Mouse (Mus musculus) gonadal fat pad, adult 2 months (tissue): ENCODE data around the gene Ly6g5c. TPM values are rescaled to one million over a fixed set of nuclear protein-coding genes. Genes with fewer than 3 reads are reported as not detected.

Experiments used
- DNase-seq: peaks from one replicate; pipeline ENCODE4 v3.0.0-alpha.2; 2012; ENCODE audit warnings: low read depth
- polyA plus RNA-seq: library from polyadenylated mRNA; depleted of rRNA; stranded (reverse); fragments of >200 nt; gene quantifications from 2 replicates; pipeline ENCODE4 v1.2.3, GENCODE M21; 2012; rRNA removed

The Ly6g5c gene
- polyA plus RNA-seq, 1 experiment = 2,220 TPM

DNA sequence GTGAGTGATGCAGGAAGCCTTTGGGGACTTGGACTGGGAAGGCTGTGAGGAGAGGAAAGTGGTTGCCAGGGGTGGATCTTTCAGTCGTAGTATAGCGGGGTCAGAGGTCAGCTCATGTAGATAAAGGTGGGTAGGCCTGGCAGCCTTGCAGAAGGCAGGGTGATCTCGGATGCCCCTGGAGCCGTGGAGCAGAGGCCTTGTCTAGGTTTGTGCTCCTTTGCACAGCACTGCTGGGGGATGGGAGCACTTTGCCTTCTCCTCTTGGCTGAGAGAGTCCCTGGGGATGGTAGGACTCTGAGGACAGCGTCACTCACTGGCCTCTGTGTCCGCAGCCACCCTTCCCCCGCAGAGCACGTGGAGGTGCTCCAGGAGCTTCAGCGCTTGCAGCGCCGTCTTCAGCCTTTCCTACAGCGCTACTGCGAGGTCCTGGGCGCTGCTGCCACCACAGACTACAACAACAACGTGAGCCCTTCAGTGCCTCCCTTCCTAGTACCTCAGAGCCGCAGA is 32.5 kb downstream of the Ly6g5c start:
- DNase-seq = no peak

DNA sequence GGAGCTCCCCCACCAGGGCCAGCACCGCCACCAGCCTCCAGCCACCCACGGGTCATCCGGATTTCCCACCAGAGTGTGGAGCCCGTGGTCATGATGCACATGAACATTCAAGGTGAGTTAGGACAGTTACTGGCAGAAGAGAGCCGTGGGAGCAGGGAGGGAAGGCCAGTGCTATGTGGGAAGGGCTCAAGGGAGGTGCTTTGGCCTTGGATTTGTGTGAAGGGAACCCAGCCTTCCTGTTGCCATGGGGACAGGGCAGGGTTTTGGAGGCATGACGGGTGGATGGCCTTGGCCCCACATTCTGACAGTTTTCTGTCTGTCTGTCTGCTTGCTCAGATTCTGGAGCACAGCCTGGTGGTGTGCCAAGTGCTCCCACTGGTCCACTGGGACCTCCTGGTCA is 33.9 kb downstream of the Ly6g5c start:
- no peak for DNase-seq

DNA sequence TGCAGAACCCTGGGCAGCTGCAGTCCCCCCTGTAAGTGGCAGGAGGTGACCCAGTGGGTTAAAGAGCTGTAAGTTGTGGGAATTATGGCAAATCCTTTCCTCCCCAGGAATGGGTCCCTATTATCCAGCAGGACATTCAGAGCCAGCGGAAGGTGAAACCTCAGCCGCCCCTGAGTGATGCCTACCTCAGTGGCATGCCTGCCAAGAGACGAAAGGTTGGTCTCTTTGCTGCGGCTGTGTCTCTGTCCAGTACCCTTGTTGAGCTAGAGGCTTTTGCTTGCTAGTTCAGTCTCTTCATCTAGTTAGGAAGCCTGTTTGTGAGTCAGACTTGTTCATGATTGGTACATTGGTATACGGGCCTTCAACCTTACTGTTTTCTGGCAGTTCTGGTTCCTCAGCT is 38.1 kb downstream of the Ly6g5c start:
- no peak for DNase-seq

DNA sequence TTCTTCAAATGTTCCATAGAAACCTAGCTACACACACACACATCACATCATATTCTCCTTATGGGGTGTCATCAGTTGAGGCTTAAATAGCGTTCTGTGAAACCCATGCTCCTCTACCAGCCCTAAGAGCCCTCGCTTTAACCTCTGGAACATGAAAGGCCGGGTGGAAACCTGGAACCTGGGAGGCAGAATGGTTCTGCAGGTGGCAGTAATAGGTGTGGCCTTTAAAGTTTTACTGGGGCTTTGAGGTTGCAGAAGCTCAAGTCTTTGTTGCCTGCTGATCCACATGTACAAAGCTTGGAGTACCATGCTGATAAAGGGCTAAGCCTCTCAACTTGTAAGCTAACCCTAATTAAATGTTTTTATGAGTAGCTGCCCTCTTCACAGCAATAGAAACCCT is 39.3 kb downstream of the Ly6g5c start:
- DNase-seq = no peak

DNA sequence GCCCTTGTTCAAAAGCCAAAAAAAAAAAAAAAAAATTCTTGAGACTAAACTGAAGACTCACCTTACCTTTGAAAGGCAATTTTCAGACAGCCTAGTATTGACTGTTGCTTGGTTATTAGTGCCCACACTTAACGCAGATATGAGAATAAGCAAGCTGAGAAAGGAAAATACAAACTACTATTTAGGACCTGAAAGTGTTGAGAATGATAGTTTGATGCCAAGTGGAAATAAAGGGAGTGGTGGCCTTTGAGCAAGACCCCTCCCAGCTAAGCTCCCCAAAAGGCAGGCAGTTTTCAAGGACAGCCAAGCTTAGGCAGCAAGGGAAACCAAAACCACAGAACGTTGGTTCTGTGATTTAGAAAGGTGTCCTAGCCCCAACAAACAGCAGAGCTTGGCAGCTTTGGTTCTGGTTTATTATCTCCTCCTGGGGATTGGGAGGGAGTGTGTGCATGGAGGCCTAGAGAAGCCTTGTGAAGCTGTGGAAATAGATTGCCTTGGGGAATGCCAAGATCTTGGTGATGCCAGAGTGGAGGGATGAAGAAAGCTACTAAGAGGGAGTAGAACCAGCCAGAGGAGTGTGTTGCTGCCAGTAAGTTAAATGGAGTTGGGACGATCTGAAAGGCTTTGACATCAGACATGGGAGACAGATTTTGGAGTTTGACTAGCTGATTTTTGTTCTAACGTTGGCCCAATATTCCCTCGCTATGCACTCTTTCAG is 40.0 kb downstream of the Ly6g5c start:
- no peak for DNase-seq

DNA sequence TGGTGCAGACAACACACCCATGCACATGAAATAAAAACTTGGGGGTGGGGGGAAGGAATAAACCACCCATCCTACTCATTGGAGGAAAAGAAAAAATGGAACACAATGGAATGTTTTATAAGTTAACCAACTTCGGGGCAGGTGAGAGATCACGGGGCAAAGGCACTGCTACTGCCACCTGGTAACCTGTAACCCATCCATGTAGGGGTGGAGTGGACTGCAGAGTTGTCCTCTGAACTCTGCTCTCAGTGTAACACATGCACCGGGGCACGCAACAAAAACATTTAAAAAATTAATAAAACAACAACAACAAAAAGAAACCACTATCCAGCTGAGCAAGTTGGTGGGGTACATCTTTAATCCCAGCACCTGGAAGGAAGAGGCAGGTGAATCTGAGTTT is 44.0 kb downstream of the Ly6g5c start:
- no peak for DNase-seq

DNA sequence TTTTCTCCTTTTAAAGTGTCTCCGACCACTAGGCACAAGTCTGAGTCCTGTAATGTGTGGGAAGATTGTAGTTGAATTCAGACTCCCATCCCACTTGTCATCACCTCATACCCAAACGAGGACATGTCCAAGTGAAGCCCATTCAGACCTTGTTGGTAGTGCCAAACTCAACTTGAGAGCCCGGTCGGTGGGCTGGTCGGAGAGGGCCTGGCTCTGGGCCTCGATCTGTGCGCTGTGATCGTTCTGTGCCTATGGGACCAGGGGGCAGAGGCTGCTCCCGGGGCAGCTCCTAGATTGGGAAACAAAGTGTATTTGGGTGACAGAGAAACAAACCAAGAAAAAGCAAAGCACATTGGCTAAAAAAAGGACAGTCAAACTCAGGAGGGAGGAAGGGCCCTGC is 45.0 kb downstream of the Ly6g5c start:
- no peak for DNase-seq

DNA sequence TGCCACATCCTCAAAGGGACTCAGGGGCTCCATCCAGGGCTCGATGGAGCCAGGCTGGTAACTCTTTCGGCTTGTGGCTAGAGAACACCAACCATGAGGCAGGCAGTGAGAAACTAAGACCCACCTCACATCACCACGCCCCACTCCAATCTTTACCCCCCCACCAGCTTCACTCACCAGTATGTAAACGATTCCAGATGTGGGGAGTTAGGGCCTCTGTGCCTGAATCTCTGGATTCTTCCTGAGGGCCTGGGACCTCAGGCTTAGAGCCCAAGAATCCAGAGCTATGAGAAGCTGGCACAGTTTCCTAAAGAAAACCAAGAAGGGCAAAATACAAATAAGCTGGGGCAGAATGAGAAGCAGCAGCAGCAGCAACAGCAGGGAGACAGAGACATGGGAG is 45.9 kb downstream of the Ly6g5c start:
- DNase-seq = no peak

DNA sequence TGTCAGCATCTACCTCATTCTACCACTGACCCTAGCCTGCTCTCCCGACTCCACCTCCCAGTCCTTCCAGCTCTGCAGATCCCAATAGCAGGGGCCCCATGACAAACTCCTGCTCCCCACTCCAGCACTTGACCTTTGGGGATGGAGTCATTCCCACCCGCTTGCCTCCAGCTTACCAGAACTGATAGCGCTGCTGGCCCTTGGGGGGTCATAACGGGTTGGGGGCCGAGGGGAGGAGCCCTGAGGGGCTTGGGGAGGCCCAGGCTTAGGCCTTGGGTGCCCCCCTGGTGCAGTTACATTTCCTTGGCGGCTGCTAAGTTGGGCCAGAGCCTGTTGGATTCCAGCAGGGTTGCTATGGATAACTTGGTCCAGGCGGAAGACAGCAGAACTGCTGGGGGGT is 46.5 kb downstream of the Ly6g5c start:
- no peak for DNase-seq

DNA sequence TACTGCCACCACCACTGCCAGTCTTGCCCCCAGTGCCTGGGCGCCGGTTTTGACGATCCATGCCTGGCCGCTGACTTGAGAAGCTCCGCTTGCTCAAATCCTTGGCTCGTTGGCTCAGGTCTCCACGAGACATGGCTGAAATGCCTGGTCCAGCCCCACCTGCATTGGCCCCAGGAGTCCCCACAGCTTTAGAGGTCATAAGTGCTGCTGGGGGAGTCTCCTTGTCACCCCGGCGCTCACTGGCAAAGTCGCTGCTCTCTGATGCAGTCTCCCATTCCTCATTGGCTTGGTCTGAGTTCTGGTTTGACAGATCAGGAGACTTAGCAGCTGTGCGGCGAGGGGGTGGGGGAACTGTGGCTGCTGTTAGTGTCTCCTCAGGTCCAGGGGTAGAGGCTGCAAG is 47.4 kb downstream of the Ly6g5c start:
- DNase-seq = no peak

DNA sequence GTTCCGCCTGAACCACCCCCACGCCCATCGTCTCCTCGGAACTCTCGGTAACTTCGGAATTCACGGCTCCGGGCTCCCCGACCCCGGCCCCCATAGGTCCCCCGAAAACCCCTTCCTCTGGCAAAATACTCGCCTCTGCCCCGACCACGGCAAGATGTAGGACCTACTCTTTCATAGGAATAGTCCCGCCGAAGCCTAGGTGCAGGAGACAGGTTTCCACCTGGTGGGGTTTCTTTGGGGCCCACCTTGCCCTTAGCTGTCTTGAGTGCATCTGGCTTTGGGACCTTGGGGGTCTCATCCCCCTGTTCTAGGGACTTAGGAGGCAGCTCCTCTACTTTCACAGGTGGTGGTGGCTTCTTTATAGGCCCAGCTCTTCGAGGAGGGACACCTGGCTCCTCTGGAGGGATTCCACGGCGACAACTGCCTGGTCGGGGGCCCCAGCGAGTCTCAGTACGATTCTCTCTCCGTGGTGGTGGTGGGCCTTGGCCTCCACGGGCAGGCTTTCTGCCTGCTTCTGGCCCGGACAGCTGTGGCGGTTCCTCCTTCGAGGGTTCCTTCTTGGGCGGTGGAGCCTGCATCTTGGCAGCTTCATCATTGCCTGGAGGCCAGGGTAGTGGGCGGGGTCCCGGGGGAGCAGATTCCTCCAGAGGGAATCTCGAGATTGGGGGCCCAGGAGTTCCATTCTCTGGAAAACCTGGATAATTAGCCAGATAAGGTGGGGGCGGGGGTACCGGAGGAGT is 48.6 kb downstream of the Ly6g5c start:
- no peak for DNase-seq

DNA sequence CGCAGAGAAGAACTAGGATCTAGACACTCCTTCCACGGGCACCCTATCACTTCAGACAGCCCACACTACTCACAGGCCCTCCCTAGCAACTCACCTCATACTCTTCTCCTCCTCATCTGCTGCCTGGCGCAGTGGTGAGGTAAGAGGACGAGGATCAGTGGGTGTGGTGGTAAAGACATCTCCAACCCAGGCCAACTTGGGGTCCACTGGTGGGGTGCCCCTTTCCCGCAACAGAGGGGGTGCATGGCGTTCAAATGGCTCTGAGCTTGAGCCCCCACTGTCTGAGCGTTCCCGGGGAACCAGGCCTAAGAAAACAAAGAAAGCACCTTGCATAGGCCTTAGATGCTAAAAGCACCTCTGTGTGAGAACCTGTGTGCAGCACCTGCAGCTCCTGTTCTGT is 49.2 kb downstream of the Ly6g5c start:
- no peak for DNase-seq

DNA sequence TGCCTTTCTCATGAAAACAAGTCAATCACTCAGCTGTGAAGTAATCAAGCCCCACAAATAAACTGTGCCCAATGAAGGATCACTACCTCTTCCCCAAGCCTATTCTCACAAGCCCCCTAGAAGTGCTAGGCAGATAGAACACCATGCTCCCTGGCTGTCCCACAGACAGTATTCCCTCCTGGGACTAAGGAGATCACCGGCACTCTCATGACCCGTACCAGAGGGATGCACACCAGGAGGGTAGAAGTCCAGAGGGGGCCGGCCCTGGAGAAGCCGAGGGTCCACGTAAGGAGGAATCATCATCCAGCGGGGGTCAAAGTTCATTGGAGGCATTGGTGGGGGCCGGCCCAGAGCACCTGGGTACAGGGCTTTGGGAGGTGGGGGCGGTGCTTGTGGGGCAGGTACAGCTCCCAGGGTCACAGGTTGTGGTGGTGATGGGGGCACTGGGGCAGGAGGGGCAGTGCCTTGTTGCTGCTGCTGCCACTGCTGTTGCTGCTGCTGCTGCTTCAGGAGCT is 49.6 kb downstream of the Ly6g5c start:
- no peak for DNase-seq

DNA sequence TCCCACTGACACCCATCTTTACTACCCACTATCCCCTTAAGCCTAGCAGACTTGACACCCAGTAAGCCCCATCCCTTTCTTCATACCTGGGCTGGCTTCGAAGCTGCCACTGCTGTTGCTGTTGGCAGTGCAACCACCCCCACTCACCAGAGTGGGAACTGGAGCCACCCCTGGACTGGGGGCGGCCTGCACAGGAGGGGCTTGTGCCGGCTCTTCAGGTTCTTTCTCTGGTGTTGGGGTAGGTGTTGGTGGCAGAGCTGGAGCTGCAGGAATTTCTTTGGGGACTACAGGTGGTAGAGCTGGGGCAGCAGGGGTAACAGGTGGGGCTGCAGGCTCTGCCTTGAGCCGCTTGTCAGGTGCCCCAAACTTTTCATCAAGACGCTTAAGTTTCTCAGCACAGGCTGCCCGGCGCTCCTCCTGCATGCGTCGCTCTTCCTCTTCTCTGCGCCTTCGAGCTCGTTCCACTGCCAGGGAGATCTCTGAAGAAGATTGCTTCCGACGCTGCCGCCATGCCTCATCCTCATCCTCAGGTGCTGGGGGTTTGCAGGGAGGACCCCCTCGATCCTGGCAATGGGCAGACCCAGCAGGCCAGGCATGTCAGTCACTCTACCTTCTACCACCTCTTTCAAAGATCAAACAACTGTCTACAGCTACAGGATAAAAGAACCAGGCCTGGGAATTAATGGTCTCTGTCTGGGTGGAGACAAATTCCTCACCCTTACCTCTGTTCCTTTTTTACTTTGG is 50.9 kb downstream of the Ly6g5c start:
- no peak for DNase-seq

DNA sequence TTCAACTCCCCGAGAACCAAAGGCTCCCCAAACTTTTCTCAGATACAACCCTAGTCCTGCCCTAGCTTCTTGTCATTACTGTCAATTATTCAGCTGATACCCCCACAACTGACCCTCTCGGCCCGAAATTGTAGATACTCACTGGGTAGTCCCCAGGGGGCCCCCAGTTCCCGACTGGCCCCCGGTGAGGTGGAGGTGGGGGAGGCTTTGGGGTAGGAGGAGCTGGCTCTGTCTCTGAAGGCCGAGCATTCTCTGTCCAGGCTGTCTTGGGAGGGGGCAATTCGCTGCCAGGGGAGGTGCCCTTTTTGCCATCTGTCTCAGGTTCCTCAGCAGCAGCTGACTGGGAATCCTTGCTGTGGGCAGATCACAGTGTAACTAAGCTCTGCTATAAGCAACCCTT is 51.6 kb downstream of the Ly6g5c start:
- DNase-seq = no peak

DNA sequence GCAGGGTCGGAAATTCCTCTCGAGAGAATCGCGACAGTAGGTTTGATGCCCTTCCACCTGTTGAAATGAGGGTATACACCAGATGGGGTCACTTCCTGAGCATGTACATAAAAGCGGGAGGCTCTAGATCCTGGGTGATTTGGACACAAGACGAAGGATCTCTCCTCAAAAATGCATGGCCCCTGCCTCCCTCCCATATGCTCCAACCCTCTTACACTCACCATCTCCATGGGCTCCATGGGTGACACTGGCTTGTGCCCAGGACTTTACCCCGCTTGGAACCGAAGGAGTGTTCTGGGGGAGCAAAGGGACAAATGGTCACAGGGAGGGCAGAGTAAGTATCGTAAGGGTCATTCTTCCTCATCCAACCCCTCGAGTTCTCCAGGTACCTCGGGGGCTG is 53.3 kb downstream of the Ly6g5c start:
- DNase-seq = no peak

Other genes with a start within 250 kb of the Ly6g5c start
- 70.2 and 140 TPM in 2 replicates for gene Cfb, start 245.8 kb upstream of the Ly6g5c start, polyA plus RNA-seq
- 14.5 and 14.8 TPM in 2 replicates for gene Zbtb12, start 228.8 kb upstream of the Ly6g5c start, polyA plus RNA-seq
- gene Gm20547, start 226.2 kb upstream of the Ly6g5c start, polyA plus RNA-seq = not detected in 2 replicates
- 54.9 and 69.0 TPM in 2 replicates for gene C2, start 210.0 kb upstream of the Ly6g5c start, polyA plus RNA-seq
- gene Ehmt2, start 209.8 kb upstream of the Ly6g5c start, polyA plus RNA-seq = 230 TPM in 2 replicates
- gene Slc44a4, start 193.8 kb upstream of the Ly6g5c start, polyA plus RNA-seq = 48.4 and 50.0 TPM in 2 replicates
- gene Neu1, start 177.0 kb upstream of the Ly6g5c start, polyA plus RNA-seq = 113 and 155 TPM in 2 replicates
- 58.3 and 104 TPM in 2 replicates for gene Hspa1b, start 149.0 kb upstream of the Ly6g5c start, polyA plus RNA-seq
- gene Gm20481, start 138.4 kb upstream of the Ly6g5c start, polyA plus RNA-seq = 0.24 TPM in 1 of 2 replicates, not detected in the other
- gene Hspa1a, start 136.1 kb upstream of the Ly6g5c start, polyA plus RNA-seq = 37.0 and 50.4 TPM in 2 replicates
- gene Hspa1l, start 135.6 kb upstream of the Ly6g5c start, polyA plus RNA-seq = 2.4 and 4.4 TPM in 2 replicates
- 36.8 and 54.6 TPM in 2 replicates for gene Lsm2, start 126.4 kb upstream of the Ly6g5c start, polyA plus RNA-seq
- 127 and 175 TPM in 2 replicates for gene Vars, start 107.3 kb upstream of the Ly6g5c start, polyA plus RNA-seq
- gene Vwa7, start 91.7 kb upstream of the Ly6g5c start, polyA plus RNA-seq = 1.2 and 1.3 TPM in 2 replicates
- 3.0 and 3.4 TPM in 2 replicates for gene Sapcd1, start 80.3 kb upstream of the Ly6g5c start, polyA plus RNA-seq
- gene Msh5, start 61.5 kb upstream of the Ly6g5c start, polyA plus RNA-seq = 4.7 and 5.2 TPM in 2 replicates
- gene Clic1, start 58.3 kb upstream of the Ly6g5c start, polyA plus RNA-seq = 129 and 133 TPM in 2 replicates
- gene Ddah2, start 49.2 kb upstream of the Ly6g5c start, polyA plus RNA-seq = 54.7 and 62.7 TPM in 2 replicates
- gene Ly6g6c, start 42.9 kb upstream of the Ly6g5c start, polyA plus RNA-seq = 0.61 and 0.66 TPM in 2 replicates
- 1.5 and 3.3 TPM in 2 replicates for gene Mpig6b, start 42.1 kb upstream of the Ly6g5c start, polyA plus RNA-seq
- gene Ly6g6e, start 31.4 kb upstream of the Ly6g5c start, polyA plus RNA-seq = 19.1 and 23.4 TPM in 2 replicates
- gene Ly6g6d, start 30.2 kb upstream of the Ly6g5c start, polyA plus RNA-seq = 15.7 and 17.2 TPM in 2 replicates
- gene Ly6g6f, start 22.7 kb upstream of the Ly6g5c start, polyA plus RNA-seq = 0.09 TPM in 1 of 2 replicates, not detected in the other
- gene Abhd16a, start 19.0 kb upstream of the Ly6g5c start, polyA plus RNA-seq = 211 and 233 TPM in 2 replicates
- gene Ly6g5b, start 7.1 kb downstream of the Ly6g5c start, polyA plus RNA-seq = 1,986 and 2,407 TPM in 2 replicates
- gene Gpank1, start 13.2 kb downstream of the Ly6g5c start, polyA plus RNA-seq = 9.4 and 10.1 TPM in 2 replicates
- gene Csnk2b, start 13.8 kb downstream of the Ly6g5c start, polyA plus RNA-seq = 397 and 504 TPM in 2 replicates
- 6.4 and 7.7 TPM in 2 replicates for gene D17H6S53E, start 18.1 kb downstream of the Ly6g5c start, polyA plus RNA-seq
- gene Apom, start 23.8 kb downstream of the Ly6g5c start, polyA plus RNA-seq = 0.11 and 0.49 TPM in 2 replicates
- 170 and 187 TPM in 2 replicates for gene Bag6, start 26.9 kb downstream of the Ly6g5c start, polyA plus RNA-seq
- gene Prrc2a, start 56.6 kb downstream of the Ly6g5c start, polyA plus RNA-seq = 218 and 257 TPM in 2 replicates
- gene Aif1, start 67.8 kb downstream of the Ly6g5c start, polyA plus RNA-seq = 2.5 and 3.4 TPM in 2 replicates
- gene Lst1, start 80.2 kb downstream of the Ly6g5c start, polyA plus RNA-seq = 15.3 and 20.2 TPM in 2 replicates
- 2.7 and 3.2 TPM in 2 replicates for gene Ltb, start 86.2 kb downstream of the Ly6g5c start, polyA plus RNA-seq
- 0.82 and 1.3 TPM in 2 replicates for gene Tnf, start 93.7 kb downstream of the Ly6g5c start, polyA plus RNA-seq
- 0.28 TPM in 2 replicates for gene Lta, start 97.1 kb downstream of the Ly6g5c start, polyA plus RNA-seq
- 1.2 and 3.1 TPM in 2 replicates for gene Gm16181, start 112.6 kb downstream of the Ly6g5c start, polyA plus RNA-seq
- 20.9 and 22.5 TPM in 2 replicates for gene Atp6v1g2, start 125.4 kb downstream of the Ly6g5c start, polyA plus RNA-seq
- gene Nfkbil1, start 127.5 kb downstream of the Ly6g5c start, polyA plus RNA-seq = 15.7 and 19.9 TPM in 2 replicates
- 310 and 321 TPM in 2 replicates for gene Ddx39b, start 133.5 kb downstream of the Ly6g5c start, polyA plus RNA-seq
- 753 and 887 TPM in 2 replicates for gene H2-D1, start 154.5 kb downstream of the Ly6g5c start, polyA plus RNA-seq
- gene H2-Q1, start 212.1 kb downstream of the Ly6g5c start, polyA plus RNA-seq = 0.04 and 0.05 TPM in 2 replicates
- gene H2-Q2, start 234.0 kb downstream of the Ly6g5c start, polyA plus RNA-seq = 2.1 and 2.3 TPM in 2 replicates